In genomic region chr15:99328011-99328410, GRCm38 (mm10) we compare ENCODE assay signal across 23 mouse cellular contexts. TPM values are rescaled to one million over a fixed set of nuclear protein-coding genes. Genes with fewer than 3 reads are reported as not detected.
"Had no signal": no experiment of that assay in that cellular context is flagged by ENCODE, and none has a peak within 500 bp of the region (broad histone marks: within the 10 kb centered on the region; RNA-seq: fewer than 3 reads in every experiment).

No protein-coding gene starts in this region.

- H3K27me3 ChIP-seq: heart, embryonic 15.5 days; hindbrain, embryonic 13.5 days; hindbrain, embryonic 15.5 days; limb, embryonic 13.5 days; limb, embryonic 15.5 days; liver, embryonic 12.5 days had no signal

- H3K4me3 ChIP-seq: heart, embryonic 15.5 days; hindbrain, embryonic 13.5 days; hindbrain, embryonic 15.5 days; layer of hippocampus, adult 2 months; left cerebral cortex, adult 2 months; limb, embryonic 13.5 days; limb, embryonic 15.5 days; liver, embryonic 12.5 days had no signal

- DNase-seq: forebrain, postnatal 0 days; gastrocnemius, postnatal 10 days; gastrocnemius, postnatal 36 days; heart, adult 18-20 months; heart, postnatal 36 days; kidney, adult 18-20 months; kidney, adult 8-10 months; kidney, postnatal 10 days; kidney, postnatal 25 days; kidney, postnatal 4 days had no signal

- H3K9me3 ChIP-seq: heart, embryonic 15.5 days; hindbrain, embryonic 13.5 days; hindbrain, embryonic 15.5 days; limb, embryonic 15.5 days; liver, embryonic 12.5 days had no signal

- H3K27ac ChIP-seq: heart, embryonic 15.5 days; hindbrain, embryonic 13.5 days; hindbrain, embryonic 15.5 days; hindbrain, postnatal 0 days; layer of hippocampus, adult 2 months; left cerebral cortex, adult 2 months; limb, embryonic 13.5 days; limb, embryonic 15.5 days; liver, embryonic 12.5 days; liver, embryonic 14.5 days had no signal

RNA-seq across cellular contexts. Expression of gene Fam186b, which starts 32.3 kb away (rescaled TPM):
- total RNA-seq: gastrocnemius, adult 18-20 months; gastrocnemius, postnatal 10 days; gastrocnemius, postnatal 36 days; heart, adult 18-20 months; heart, postnatal 36 days; liver, adult 2 months had no signal
- polyA plus RNA-seq: limb, embryonic 11.5 days; liver, adult 2 months had no signal
